Mouse (Mus musculus) thymus, postnatal 0 days (tissue): ENCODE data around the gene Snn. TPM values are rescaled to one million over a fixed set of nuclear protein-coding genes. Genes with fewer than 3 reads are reported as not detected.
"Not testable (repeated sequence)": the region's sequence is repeated elsewhere in the genome, so short reads cannot be mapped to it uniquely, and the experiment has no call there.

Experiments used
- DNase-seq: peaks from one replicate; pipeline ENCODE4 v3.0.0-alpha.2; 2015; ENCODE audit warnings: low spot score
- polyA plus RNA-seq: library from polyadenylated mRNA; unstranded; fragments of >200 nt; fragmentation: Nextera tagmentation; extraction: Ambion mirVana; gene quantifications from 2 replicates; pipeline ENCODE4 v1.2.1, GENCODE M21; 2015

The Snn gene
- polyA plus RNA-seq, result 46.4 and 51.8 TPM in 2 replicates

DNA sequence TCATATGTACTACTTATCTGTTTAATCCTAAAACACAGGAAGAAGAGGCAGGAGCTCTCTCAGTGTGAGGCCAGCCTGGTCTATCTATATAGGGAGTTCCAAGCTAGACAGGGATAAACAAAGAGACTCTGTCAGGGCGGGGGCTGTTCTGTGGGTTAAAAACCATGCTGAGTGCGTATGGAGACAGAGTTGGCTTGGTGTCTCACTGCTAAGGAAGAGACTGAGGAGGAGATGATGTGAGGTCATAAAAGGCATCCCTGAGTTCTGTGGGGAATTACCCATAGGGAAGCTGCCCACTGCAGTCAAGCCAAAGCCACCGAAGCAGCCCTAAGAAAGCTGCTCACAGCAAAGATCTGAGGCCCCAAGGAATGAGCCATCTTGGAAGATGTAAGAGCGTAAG, at the start of gene Snn:
Gene Snn, plus strand, starts transcription at position 301 of the 400 bp plus-strand sequence.
- no peak for DNase-seq

DNA sequence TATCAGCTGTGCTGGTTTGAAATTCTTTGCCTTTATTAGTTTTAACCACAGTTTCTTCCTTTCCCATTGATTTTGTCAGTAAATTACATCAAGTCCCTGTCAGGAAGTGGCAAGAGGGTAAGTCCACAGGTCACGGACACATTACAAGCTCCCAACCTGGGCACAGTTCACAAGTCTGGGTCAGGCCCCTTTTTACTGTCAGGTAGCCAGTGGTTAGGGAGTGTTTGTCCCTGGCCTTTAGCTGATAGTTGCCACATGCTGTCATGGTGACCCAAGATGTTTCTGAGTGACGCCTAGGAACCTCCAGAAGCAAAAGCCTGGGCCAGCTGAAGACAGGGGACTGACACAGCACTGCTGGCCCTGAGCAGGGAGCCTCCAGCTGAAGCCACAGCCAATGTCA, 49.5 kb upstream of the Snn start:
- DNase-seq, result no peak

DNA sequence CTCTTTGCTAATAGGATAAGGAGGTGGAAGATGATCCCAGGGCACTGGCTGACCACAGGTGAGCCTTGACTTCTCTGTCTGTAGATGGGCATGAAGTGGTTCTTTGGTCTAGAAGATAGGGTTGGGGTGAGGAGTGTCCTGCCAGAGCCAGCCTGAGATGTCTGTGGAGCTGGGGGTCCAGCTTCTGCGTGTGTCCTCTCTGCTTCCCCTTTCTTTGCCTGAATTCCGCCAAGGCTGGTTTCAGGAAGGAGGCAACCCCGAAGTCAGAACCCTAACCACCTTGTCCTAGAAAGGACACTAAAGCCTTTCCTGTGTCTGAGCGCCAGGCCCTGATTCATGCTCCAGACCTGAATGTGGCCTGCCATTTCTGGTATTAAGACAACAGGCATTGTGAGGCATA, 48.8 kb upstream of the Snn start:
- no peak for DNase-seq

DNA sequence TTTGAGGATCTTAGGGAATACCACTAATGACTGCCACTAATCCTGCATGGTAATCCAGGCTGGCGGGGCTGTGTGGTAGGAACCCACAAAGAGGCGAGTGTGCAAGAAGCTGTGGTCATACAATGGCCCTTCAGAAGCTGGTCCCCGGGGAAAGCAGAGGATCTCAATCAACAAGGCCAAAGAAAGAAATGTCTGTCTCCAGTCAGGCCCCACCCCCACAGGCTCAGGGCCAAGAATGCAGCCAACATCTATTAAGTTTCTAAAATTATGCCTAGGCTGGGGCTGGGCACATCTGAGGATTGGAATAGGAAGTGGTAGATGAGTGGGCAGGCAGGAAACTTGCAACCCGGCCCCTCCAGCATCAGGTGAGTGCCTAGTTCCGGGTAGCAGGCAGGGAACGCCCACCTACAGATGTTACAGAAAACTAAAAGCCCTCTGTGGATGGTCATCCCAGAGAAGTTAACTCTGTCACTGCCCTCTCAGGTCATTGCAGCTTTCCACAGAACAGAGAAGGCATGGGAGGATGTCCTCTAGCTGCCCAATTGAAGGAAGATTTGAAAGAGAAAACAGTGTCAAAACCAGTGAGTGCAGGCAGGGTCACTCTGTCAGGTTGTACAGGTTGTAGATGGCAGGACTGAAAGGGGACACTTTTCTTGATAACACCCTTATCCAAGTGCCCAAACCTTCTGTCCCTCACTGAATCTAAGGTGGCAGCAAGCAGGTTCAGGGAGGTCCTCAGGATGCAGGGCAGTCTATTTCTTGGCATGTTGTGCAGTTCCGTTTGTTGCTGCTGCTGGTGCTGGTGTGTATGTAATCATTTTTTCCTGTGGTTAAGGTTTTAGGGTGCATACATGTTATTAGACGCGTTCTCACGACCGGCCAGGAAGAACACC, 47.9 kb upstream of the Snn start:
- DNase-seq, result peak; percentile 23

DNA sequence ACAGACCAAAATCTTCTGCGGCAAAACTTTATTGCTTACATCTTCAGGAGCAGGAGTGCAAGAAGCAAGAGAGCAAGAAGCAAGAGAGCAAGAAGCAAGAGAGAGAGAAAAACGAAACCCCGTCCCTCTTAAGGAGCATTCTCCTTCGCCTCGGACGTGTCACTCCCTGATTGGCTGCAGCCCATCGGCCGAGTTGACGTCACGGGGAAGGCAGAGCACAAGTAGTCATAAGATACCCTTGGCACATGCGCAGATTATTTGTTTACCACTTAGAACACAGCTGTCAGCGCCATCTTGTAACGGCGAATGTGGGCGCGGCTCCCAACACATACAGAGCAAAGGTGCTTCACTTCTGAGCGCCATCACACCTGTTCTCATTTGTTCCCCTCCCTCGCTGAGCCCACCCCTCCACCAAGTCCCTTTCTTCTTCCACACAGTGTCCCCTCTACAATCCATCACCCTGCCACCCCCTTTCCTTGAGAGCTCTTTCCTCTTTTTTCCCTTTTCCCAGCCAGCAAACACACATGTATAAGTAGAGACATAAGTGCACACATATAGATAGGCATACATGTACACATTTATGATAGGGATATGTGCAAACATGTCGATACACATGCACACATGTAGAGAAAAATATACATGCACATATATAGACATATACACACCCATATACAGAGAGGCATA, 47.1 kb upstream of the Snn start:
- DNase-seq, result not testable (repeated sequence)

DNA sequence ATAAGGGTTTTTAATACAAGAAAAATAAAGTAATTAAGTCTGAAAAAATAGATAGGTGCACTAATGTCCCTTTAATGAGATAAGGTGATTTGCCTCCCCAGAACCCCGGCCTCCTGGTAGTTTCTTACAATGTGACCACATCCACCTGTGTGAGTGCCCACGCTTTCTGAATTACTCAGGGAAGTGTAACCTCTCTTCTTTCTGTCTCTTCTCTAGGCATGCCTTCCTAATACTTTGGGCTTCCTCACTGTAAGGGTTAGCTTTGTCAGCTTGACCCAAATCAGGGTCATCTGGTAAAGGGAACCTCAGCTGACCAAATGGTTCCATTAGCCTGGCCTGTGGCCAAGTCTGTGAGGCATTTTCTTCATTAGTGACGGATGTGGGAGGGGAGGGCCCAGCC, 46.3 kb upstream of the Snn start:
- no peak for DNase-seq

DNA sequence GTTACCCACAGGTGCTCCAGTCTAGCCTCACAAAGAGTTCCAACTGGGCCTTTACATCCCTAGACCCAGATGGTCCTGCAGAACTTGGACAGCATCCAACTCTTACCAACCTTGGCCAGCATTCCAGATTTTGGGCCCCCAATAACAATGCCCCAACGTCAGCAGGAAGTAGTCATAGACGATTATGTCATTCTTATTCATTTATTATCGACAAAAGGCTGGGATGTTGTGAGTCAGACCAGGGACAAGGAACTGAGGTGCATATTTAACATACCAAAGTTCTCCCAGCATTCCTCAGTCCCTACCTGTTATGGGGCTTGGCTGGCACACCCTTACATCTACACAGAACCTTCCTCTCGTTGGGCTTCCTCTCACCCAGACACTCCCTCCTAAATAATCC, 44.4 kb upstream of the Snn start:
- DNase-seq, result no peak

DNA sequence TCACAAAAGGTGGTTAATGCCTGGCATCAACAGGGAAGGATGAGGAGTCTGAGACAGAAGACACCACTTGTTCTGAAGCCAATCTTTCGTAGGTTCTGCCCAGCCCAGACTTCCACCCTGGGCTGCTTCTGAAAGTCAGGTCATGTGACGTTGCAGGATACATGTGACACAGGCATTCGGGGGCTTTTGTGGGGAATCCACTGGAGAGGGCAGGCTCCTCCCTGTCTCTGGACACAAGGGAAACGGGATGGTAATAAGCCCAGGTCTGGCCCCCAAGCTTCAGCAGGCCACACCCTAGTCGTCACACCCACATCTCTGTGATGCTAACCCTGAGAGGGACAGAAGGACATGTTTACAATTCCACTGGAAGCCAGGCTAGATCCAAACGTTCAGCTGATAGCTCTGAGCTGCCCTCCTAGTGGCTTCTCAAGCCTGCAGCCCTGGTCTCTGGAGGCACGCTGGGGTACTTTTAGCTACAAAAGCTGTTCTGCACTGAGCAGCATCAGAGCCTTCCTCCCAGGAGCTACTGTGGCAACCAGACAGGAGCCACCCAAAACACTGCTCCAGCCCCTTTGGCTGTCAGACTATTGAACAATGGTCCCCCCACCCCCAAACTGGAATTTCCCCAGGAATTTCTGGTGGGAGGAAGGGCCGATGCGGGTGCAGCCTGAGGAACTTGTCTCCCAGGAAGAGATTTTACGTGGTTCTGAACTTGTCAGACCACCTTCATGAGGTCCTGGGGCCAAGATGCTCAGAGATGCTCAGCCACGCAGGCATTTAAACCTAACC, 42.7 kb upstream of the Snn start:
- DNase-seq, result no peak

DNA sequence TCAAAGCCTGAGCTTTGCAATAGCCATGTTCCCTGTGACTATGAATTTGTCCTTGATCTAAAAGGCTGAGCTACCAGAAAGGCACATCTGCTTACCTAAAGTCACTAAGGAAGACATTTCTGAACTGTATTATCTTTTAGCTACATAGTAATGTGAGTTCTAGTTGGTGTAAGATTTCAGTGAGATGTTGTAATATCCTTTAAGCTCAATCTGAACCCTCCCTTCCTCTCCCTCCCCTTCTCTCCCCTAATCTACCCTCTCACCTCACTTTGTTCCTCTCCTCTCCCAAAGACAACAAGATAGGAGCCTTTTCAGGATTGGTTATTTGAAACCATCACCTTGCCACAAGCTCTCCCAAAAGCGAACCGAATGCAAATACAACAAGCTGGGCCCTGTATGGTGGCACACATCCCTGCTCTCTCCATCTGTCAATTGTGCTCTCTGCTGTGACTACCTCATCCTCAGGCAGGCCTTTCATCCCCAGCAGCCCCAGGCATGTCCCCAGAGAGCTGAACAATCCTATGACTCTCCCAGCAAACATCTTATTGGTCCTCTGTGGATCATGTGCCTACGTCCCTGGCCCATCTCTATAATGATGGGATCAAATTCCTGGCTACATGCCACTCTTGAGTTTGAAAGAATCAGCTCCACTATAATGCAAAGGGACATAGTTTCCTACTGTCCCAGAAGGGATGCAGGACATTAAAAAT, 39.2 kb upstream of the Snn start:
- DNase-seq, result no peak

DNA sequence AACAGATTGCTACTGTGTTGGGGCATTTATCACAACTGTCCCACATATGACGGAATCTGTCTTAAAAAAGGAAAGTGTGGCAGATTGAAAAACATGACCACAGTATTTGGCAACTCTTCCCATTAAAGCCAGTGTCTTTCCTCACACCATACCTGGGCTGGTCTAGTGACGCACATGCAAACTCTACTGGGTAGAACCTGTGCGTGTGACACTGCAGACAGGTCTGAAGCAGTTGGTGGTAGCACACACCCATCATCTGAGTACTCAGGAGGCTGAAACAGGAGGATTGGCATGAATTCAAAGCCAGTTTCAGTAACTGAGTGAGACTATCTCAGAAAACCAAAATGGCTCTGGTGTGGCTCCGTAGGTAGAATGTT, 38.6 kb upstream of the Snn start:
- DNase-seq, result no peak

DNA sequence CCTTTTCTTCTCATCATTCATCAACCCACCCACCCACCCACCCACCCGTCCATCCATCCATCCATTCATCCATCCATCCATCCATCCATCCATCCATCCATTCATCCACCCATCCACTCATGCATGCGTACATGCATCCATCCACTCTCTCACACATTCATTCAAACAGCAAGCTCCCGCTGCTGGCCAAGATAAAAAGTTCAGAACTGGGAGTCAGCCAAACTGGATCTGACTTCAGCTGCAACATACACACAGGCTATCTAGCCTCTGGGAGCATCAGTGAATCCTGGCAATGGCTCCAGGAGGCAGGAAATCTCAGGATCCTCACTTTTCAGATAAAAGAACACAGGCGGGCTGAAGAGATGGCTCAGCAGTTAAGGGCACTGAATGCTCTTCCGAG, 37.1 kb upstream of the Snn start:
- DNase-seq, result no peak

DNA sequence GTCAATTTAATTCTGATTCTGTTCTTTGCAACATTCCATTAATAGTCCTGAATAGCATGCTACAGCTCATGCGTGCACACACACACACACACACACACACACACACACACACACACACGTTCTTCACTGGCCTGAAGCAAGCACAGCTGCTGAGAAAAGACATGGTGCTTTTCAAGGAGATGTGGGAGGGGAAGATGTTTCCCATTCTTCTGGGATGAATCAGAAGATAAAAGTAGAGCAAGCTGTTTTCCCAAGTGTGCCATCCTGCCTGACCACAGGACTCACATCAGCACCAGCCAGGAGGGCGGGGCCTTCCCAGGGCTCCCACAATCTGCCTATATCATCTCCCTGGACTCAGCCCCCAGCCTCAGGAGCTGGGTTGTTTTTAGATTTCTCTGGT, 35.9 kb upstream of the Snn start:
- DNase-seq, result no peak

DNA sequence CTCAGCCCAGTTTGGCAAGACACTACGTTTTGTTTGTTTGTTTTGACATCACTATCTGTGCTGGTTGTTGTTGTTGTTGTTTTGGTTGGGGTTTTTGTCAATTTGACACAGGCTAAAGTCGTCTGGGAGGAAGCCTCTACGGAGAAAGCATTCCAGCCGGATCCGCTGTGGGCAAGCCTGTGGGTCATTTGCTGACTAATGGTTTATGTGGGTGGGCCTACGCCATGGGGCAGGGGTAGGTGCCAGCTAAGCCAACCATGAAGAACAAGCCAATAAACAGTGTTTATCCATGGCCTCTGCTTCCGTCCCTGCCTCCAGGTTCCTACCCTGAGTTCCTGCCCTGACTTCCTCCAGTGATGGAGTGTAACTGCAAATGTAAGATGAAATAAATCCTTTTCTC, 32.5 kb upstream of the Snn start:
- no peak for DNase-seq

DNA sequence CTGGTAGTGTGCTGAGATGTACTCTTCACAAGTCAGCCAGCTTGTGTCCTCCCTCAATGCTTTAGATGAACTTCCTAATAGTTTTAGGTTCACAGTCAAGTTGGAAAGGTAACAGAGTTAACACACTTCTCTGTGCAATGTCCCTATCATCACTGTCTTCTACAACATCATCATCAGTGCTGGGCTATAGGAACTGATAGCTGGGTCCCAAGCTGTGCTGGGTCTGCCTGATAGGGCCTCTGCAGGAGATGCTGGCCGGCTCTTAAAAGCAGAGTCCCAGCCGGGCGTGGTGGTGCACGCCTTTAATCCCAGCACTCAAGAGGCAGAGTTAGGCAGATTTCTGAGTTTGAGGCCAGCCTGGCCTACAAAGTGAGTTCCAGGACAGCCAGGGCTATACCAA, 29.9 kb upstream of the Snn start:
- no peak for DNase-seq

DNA sequence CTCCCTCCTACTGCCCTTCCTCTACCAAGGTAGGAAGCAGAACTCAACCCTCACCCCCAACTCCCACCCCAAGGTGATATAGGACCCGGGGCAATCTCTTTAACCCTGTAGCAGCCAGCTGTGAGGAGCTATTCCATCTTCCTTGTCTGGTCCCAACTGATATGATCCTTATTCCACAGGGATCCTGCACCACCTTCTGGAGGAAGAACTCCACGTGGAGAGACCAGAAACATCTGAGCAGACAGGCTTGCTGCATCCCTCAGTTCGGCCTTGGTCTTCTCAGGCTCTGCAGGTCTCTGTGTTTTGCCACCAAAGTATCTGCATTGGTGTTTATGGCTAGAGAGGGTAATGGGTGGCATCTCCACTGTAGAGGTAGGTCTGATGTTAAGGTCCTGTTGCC, 29.4 kb upstream of the Snn start:
- DNase-seq, result no peak

DNA sequence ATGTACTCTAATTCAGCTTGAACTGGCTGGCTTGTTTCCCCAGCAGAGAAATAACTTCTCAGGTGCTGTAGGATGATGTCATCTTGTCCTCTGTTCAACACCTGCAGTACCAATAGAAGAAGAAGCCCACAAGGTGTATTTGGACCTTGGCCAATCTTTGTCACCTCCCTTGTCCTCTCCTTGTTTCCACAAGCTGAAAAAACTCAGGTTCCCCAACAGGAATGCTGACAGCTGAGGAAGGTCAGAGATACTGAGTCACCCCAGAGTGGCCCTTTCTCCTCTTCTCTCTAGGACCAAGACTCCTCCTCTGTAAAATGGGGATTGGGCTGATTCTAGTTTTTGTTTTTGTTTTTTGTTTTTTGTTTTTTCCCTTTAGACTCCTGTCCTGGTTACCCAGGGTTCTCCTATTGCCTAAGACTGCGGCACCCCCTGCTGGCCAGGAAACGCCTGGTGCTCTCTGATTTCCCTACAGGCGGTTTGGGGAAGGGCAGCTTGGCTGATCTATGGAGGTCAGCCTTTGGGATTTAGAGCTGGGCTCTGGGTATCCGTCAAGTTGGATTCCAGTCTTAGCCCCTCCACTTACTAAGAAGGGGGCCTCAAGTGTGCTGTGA, 26.4 kb upstream of the Snn start:
- peak; percentile 87 for DNase-seq

DNA sequence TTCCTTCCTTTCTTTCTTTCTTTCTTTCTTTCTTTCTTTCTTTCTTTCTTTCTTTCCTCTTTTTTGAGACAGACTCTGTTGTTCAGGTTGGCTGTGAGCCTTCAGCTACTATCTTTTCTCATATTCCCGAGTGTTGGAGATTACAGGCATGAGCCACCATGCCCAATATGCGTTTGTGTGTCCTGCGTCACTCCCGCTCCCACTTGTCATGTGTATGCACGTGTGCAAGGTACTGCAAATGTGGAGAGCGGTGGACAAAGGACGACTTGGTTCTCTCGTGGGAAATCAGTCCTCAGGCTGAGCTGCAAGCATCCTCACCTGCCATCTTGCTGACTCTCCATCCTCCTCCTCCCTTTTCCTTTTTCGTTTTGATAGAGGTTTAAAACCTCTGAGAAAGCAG, 25.5 kb upstream of the Snn start:
- no peak for DNase-seq

DNA sequence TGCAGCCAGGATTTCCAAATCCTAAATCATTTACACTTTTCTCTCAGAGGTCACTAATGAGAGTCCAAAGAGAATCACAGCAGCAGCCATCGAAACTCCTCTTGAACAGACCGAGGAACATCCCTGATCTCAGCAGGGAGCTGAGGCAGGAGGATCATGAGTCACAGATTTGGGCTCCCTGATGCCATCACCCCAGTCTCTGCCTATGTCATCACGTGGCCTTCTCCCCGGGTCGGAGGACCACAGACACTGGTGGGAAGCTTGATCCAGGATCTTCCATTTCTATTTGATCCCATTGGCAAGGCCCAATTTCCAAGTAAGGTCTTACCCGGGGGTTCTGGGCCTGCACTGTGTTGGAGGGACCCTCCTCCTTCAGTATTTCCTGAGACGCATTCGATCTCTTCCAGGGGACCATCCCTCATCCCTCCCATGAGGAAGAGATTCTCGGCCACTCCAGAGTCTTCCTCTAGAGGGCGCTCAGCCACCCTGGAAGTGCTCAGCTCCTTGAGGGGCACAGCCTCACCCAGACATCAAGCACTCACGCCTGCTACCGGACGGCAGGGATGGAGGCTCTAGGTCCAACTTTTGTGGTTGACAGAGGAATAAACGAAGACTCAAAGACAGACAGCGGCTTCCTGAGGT, 24.8 kb upstream of the Snn start:
- DNase-seq, result peak; percentile 80

DNA sequence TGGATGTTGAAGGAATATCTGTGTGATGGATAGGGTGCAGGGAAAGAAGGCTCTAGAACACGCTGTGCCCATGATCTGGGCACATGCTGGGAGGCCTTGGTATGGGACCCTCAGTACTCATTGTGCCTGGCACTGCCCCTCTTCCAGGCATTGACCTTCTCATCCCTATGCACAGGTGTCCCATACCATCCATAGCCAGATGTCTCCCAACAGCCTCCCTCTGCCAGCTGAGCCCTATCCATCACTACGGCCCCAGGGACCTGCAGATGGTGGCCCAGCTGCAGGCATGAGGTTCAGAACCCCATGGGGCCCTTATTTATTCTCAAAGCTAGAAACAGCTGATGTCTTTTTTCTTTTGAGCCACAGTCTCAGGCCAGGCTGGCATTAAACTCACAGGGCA, 20.1 kb upstream of the Snn start:
- no peak for DNase-seq

DNA sequence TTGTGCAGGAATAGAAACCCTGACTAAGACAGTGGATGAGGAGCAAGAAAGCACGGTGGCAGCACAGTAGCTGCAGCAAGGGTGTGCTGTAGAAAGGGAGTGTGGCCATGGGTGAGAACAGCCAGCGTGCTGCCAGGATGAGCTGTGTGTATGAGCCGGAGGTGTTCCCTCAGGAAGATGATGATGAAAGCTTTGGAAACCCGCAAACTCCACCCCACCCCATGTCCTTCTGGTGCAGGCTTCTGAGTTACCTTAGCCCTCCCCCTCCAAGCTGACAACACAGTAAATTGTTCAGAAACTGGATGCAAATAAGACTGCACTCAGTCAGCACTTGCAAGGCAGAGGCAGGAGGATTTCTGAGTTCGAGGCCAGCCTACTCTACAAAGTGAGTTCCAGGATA, 17.5 kb upstream of the Snn start:
- DNase-seq, result no peak

DNA sequence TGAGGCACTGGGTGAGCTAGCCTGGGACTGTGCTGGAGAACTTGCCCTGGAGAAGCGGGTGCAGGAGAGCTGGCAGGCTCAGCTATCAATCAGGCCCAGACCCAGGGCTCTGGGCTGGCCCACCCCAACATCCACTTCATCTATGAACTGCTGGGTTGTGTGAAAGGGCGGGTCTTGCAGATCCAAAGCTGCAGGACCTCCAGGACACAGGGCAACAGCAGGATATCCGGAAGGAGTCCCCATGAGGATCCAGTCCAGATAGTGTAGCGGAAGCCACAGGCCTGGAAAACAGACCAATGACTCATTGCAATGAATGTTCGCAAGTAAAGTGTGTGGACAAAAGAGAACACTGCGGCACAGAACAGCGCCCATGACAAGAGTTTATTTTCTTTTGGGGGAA, 14.3 kb upstream of the Snn start:
- DNase-seq, result no peak
